In the genomic region with DNA sequence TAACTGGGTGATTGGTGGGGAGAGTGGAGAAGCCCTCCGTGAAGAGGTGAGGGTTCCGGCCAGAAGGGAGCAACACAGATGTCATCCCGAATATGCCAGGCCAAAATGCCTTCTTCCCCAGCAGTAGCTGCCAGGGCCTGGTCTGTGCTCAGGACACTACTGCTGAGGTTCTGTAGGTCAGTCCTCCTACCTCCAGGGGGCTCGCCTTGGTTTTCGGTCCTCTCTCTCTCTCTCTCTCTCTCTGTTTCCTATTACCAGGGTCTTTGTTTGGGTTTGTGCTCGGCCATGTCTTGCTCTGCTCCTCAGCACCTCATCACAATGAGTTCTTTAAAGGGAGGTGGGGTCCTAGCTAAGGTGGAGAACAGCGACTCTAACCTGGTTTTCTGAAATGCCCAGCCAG, we compare ENCODE assay signal across 14 mouse cellular contexts.
"Had no signal": no experiment of that assay in that cellular context is flagged by ENCODE, and none has a peak within 500 bp of the region (broad histone marks: within the 10 kb centered on the region; RNA-seq: fewer than 3 reads in every experiment).

No protein-coding gene starts in this region.

- H3K4me2 ChIP-seq: liver, embryonic 11.5 days; liver, embryonic 15.5 days; midbrain, embryonic 13.5 days; neural tube, embryonic 12.5 days had no signal

- DNase-seq: kidney, adult 9 months; kidney, postnatal 4 days; lung, adult 2 months; lung, postnatal 36 days; thymus, adult 18-20 months; thymus, postnatal 14 days had no signal

- H3K9me3 ChIP-seq: limb, embryonic 10.5 days; liver, embryonic 15.5 days; midbrain, embryonic 13.5 days; neural tube, embryonic 12.5 days had no signal

- H3K27me3 ChIP-seq: liver, embryonic 15.5 days; midbrain, embryonic 13.5 days; neural tube, embryonic 12.5 days had no signal

- H3K4me1 ChIP-seq: limb, embryonic 10.5 days; midbrain, embryonic 13.5 days; neural tube, embryonic 12.5 days had no signal

- H3K9ac ChIP-seq: liver, embryonic 15.5 days had no signal

- ATAC-seq: lung, postnatal 0 days; midbrain, embryonic 13.5 days had no signal

- H3K4me3 ChIP-seq: left cerebral cortex, adult 2 months; limb, embryonic 10.5 days; liver, embryonic 15.5 days; midbrain, embryonic 13.5 days; neural tube, embryonic 12.5 days had no signal

- H3K36me3 ChIP-seq: limb, embryonic 10.5 days; liver, embryonic 15.5 days; neural tube, embryonic 12.5 days had no signal

- H3K27ac ChIP-seq: kidney, postnatal 0 days; limb, embryonic 10.5 days; liver, embryonic 15.5 days; midbrain, embryonic 13.5 days; neural tube, embryonic 12.5 days had no signal
